Mouse (Mus musculus): ENCODE measurements around the gene Dpf2. TPM values are rescaled to one million over a fixed set of nuclear protein-coding genes. Genes with fewer than 3 reads are reported as not detected.

Dpf2 gene
- total and polyA plus RNA-seq, 3 experiments, result 25.0 to 115 (median 36.7) TPM

DNA sequence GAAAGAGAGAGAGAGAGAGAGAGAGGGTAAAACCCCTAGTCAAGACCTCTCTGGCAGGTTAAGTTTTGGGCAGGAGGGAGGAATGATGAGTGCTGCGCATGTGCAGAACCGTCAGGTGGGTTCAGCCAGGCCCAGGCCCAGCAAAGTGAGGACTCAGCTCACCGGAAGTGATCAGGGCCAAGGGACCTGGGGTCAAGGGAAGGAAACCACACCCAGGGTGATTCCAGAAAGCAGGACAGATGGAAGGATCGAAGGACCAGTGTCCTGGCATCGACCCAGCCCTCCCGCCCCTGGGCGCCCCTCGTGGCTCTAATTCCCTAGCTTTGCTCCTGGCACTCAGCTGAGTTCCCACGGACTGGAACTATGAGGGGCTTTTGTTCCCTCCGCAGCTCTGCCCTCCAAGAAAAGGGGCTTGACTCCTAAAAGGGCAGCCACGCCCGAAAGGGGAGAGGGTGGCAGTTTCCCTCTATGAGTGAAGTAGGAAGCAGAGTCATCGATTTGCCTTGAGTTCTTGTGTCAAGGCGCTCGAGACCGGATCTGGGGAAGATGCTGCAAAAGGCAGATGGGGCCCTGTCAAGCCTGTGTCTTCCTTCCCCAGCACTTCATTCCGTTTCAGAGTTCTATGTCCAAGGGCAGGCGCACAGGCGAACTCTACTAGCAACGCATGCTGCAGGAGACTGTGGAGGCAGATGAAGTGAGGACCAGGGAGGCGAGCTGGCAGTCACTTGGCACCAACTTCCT, 24.5 kb upstream of the Dpf2 start:
- no peak overlapping the region for H3K4me3 ChIP-seq (replicated peaks in 1 of 3; ENCODE audit: low read depth in 2 of 3, low read length in 2 of 3, poor library complexity in 1 of 3)
- H3K27me3 ChIP-seq (replicated peaks), result no peaks in the 10 kb centered on the region
- H3K9me3 ChIP-seq (replicated peaks; ENCODE audit: low read length), result no peaks in the 10 kb centered on the region
- H3K27ac ChIP-seq (ENCODE audit: insufficient read depth, low read depth), result no peak overlapping the region
- no peak for DNase-seq (ENCODE audit: extremely low read depth)
- H3K9ac ChIP-seq (ENCODE audit: insufficient read depth, low read depth), result no peak overlapping the region
- in situ Hi-C loops (cut with MboI; ENCODE audit: low pct_ligation_motif_present, low pct_unique_long_range_greater_than_20kb, low sequenced_read_pairs) (no loop called here), dilution Hi-C loops (cut with MboI; ENCODE audit: extremely low pct_ligation_motif_present, extremely low pct_unique_long_range_greater_than_20kb, low sequenced_read_pairs) (no loop called here)
- TF ChIP-seq USF2 (conservative IDR thresholded peaks at IDR 0.05; ENCODE audit: low read depth, low read length) (no peak), JUN (IDR thresholded peaks at IDR 0.05; ENCODE audit: insufficient read depth, low read depth, low read length) (no peak), IRF4 (IDR thresholded peaks at IDR 0.05; ENCODE audit: low read depth, low read length) (no peak), RAD21 (IDR thresholded peaks at IDR 0.05; ENCODE audit: low read depth, low read length) (no peak)
- no peaks in the 10 kb centered on the region for H3K4me1 ChIP-seq (ENCODE audit: control insufficient read depth in 1 of 2, insufficient read depth in 2 of 2)
- H3K79me2 ChIP-seq (replicated peaks; ENCODE audit: control insufficient read depth, extremely low read depth, insufficient read depth, poor library complexity, severe bottlenecking), result no peaks in the 10 kb centered on the region
- H3K36me3 ChIP-seq (replicated peaks in 1 of 2; ENCODE audit: control insufficient read depth in 1 of 2, insufficient read depth in 1 of 2, low read length in 1 of 2), result peaks cover 31 to 49% of the 10 kb centered on the region in 2 experiments
- no peak overlapping the region for H3K4me2 ChIP-seq (ENCODE audit: insufficient read depth, low read depth, poor library complexity, severe bottlenecking)

- H3K4me1 ChIP-seq (ENCODE audit: control insufficient read depth in 1 of 2, insufficient read depth in 2 of 2), result peaks cover 3 to 12% of the 10 kb centered on the region in 2 experiments
- dilution Hi-C loops (cut with MboI; ENCODE audit: extremely low pct_ligation_motif_present, extremely low pct_unique_long_range_greater_than_20kb, low sequenced_read_pairs), result no loop called here
Measured at GRCm38 (mm10) chr19:5935691-5936090, 22.9 kb upstream of the Dpf2 start.

DNA sequence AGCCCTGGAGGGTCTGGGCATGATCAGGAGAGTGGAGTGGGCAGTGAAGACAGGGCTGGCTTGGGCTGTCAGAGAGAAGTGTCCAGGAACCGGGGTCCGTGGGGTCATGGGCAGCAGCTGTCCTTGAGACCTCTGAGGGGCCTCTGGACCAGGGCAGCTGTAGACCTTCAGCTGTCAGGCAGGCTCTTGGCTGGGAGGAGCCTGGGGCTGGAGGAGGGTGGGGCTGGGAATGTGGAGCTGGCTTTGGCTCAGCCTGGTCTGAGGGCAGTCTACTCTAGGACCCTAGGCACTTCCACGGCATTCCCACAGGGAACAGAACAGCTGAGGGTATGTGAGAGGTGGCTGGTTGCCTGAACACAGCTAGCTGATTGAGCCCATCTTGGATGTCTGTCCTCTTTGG, 22.5 kb upstream of the Dpf2 start:
- no peak for TF ChIP-seq ZKSCAN1 (IDR thresholded peaks at IDR 0.05; ENCODE audit: borderline replicate concordance, low read depth, low read length)
- no peak for TF ChIP-seq UBTF (IDR thresholded peaks at IDR 0.05; ENCODE audit: low read depth, low read length)
- TF ChIP-seq USF1 (IDR thresholded peaks at IDR 0.05; ENCODE audit: low read depth, low read length), result no peak
- Histone ChIP-seq H3K79me2 (replicated peaks; ENCODE audit: control insufficient read depth, extremely low read depth, insufficient read depth, poor library complexity, severe bottlenecking) (no peaks in the 10 kb centered on the region), H3K4me3 (replicated peaks in 1 of 3; ENCODE audit: low read depth in 2 of 3, low read length in 2 of 3, poor library complexity in 1 of 3) (no peak overlapping the region), H3K9me3 (replicated peaks; ENCODE audit: low read length) (no peaks in the 10 kb centered on the region), H3K4me2 (ENCODE audit: insufficient read depth, low read depth, poor library complexity, severe bottlenecking) (no peak overlapping the region), H3K27ac (ENCODE audit: insufficient read depth, low read depth) (no peak overlapping the region), H3K4me1 (ENCODE audit: control insufficient read depth in 1 of 2, insufficient read depth in 2 of 2) (peaks cover 7 to 16% of the 10 kb centered on the region in 2 experiments), H3K36me3 (replicated peaks in 1 of 2; ENCODE audit: control insufficient read depth in 1 of 2, insufficient read depth in 1 of 2, low read length in 1 of 2) (peaks cover 14 to 31% of the 10 kb centered on the region in 2 experiments), H3K27me3 (replicated peaks) (no peaks in the 10 kb centered on the region), H3K9ac (ENCODE audit: insufficient read depth, low read depth) (no peak overlapping the region)
- no peak for DNase-seq (ENCODE audit: extremely low read depth)
- in situ Hi-C loops (cut with MboI; ENCODE audit: low pct_ligation_motif_present, low pct_unique_long_range_greater_than_20kb, low sequenced_read_pairs) (no loop called here), dilution Hi-C loops (cut with MboI; ENCODE audit: extremely low pct_ligation_motif_present, extremely low pct_unique_long_range_greater_than_20kb, low sequenced_read_pairs) (no loop called here)

More at GRCm38 (mm10) chr19:5935691-5936090, 22.9 kb upstream of the Dpf2 start:
- Histone ChIP-seq H3K4me2 (ENCODE audit: insufficient read depth, low read depth, poor library complexity, severe bottlenecking) (no peak overlapping the region), H3K79me2 (replicated peaks; ENCODE audit: control insufficient read depth, extremely low read depth, insufficient read depth, poor library complexity, severe bottlenecking) (no peaks in the 10 kb centered on the region), H3K4me3 (replicated peaks in 1 of 3; ENCODE audit: low read depth in 2 of 3, low read length in 2 of 3, poor library complexity in 1 of 3) (no peak overlapping the region), H3K27ac (ENCODE audit: insufficient read depth, low read depth) (no peak overlapping the region), H3K9me3 (replicated peaks; ENCODE audit: low read length) (no peaks in the 10 kb centered on the region), H3K27me3 (replicated peaks) (no peaks in the 10 kb centered on the region), H3K9ac (ENCODE audit: insufficient read depth, low read depth) (no peak overlapping the region), H3K36me3 (replicated peaks in 1 of 2; ENCODE audit: control insufficient read depth in 1 of 2, insufficient read depth in 1 of 2, low read length in 1 of 2) (peaks cover 17 to 35% of the 10 kb centered on the region in 2 experiments)
- DNase-seq (ENCODE audit: extremely low read depth), result no peak
- TF ChIP-seq MAZ (IDR thresholded peaks at IDR 0.05; ENCODE audit: low read depth, low read length) (no peak), HCFC1 (IDR thresholded peaks at IDR 0.05; ENCODE audit: low read depth, low read length) (no peak), BHLHE40 (IDR thresholded peaks at IDR 0.05; ENCODE audit: low read depth, low read length) (no peak)
- in situ Hi-C loops (cut with MboI; ENCODE audit: low pct_ligation_motif_present, low pct_unique_long_range_greater_than_20kb, low sequenced_read_pairs), result no loop called here

Data from CH12.LX (cell line).